Mouse (Mus musculus): ENCODE results near the gene Col6a1.
"Not testable (repeated sequence)": the region's sequence is repeated elsewhere in the genome, so short reads cannot be mapped to it uniquely, and the experiment has no call there.

Col6a1 gene

DNA sequence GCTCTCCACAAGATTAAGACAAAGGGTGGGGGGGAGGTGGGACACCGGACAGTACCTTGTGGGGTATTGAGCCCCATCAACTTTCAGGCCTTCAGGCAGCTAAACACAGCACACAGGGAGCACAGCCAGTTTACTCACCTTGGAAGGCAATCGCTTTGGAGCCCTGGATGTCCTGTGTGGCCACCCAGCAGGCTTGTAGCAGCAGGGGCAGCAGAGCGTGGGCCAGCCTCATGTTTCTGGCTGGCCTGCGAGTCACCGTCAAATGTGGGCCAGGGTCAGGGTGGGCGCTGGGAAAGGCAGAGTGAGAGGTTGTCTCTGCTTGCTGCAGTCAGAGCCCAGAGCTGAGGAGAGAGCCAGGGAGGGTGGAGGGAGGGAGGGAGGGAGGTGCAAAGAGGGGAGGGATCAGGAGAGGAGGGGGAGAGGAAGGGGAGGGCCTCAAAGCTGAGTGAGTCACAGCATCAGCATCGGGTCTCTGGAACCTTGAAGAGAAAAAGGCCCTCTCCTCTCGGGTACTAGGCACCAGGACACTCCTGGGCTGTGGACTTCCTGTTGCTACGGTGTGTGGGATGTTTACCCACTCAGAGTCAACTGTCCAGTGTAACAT, at the start of gene Col6a1:
TSS of gene Col6a1 (minus strand) at position 487 of the 604 bp plus-strand sequence.
- DNase-seq (ENCODE audit: low spot score): peak; percentile 11

DNA sequence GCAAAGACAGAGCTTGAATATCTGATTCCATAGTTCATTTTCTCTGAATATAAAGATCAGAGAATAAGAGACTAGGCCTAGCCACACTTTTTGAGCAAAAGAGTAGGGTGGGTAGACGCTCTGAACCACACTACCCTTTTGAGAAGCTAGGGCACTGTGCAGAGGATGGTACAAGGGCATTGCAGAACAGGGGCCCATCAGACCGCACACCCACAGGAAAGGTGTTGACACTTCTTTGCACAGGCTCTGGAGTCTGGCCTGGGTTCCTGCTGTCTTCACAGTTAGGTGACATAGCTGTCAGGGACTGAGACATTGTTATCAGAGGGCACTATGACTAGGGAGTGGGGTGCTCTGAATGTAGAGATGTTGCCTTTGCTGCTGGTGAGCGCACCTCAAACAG, 45.7 kb upstream of the Col6a1 start:
- DNase-seq (ENCODE audit: low spot score): no peak

DNA sequence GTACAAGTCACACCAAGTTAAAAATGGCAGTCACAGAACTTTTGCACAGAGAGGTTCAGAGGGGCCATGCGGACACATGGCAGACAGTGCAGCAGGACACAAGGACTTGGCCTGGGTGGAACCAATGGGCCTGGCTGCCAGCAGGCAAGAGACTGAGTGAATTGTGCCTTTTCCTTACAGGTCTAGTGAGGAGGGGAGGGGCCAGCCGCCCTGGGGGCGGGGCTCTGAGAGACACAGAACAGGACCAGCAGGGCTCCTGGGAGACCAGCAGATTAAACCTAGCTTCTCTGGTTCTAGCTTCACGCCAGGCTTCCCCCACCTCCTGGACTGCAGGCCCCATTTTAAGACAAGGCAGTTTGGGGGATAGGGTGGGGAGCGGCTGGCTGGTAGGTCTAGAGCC, 45.1 kb upstream of the Col6a1 start:
- DNase-seq (ENCODE audit: low spot score): no peak

GRCm38 (mm10) chr10:76769581-76769980, 43.6 kb upstream of the Col6a1 start:
- DNase-seq (ENCODE audit: low spot score): no peak

- DNase-seq (ENCODE audit: low spot score): no peak
Measured at GRCm38 (mm10) chr10:76766196-76766595, 40.2 kb upstream of the Col6a1 start.

DNA sequence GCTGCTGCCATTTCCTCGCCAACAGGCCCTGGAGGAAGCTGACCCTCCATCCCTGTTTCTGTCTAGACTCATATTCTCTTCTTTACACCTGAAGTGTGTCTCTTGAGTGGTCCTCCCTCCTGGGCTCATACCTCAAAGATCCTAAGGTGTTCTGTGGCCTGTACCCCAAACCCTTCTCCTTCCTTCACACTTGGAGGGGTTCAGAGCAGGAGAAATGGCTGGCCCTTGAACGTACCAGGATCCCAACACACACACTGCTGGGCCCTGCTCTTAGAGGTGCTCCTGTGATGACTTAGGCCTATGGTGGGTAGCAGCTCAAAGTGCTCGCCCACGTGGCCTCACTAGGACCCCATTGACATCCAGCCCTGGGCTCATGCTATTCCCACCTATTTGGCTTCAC, 39.0 kb upstream of the Col6a1 start:
- no peak for DNase-seq (ENCODE audit: low spot score)

GRCm38 (mm10) chr10:76763016-76763415, 37.0 kb upstream of the Col6a1 start:
- DNase-seq (ENCODE audit: low spot score): no peak

DNA sequence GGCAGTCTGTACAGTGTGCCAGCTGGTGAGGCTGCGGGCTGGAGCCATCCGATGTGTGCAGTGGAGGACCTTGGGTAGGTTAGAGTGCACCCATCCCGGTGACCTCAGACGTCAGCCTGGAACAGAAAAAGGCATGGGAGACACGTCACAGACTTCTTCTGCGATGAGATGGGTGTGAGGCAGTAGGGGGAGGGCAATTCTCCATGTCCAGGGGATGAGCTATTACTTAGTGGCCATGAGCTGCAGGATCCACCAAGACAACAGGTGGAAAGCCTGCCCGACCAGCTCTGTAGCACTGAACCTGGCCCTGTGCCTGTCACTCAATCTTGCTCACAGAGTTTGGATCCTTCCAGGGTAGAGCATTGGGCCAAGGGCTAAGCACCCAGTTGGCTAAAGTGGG, 36.4 kb upstream of the Col6a1 start:
- DNase-seq (ENCODE audit: low spot score): no peak

DNA sequence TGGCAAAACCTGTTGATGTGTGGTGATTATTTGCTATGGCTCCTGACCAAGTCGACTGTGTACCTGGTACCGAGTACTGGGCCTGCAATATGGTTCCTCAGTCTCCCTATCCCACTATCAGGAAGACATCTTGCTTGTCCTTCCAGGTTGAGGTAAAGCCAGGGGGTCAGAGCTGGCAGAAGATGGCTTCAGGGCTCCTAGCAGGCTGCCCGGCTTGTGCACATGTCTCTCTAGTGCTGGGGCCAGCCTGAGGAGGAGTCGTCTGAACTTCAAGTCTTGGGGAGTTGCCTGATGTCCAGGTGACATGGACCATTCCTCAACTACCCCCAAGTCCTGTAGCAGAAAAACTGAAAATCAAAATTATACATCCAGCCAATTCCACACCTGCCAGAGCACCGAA, 33.9 kb upstream of the Col6a1 start:
- DNase-seq (ENCODE audit: low spot score): no peak

DNA sequence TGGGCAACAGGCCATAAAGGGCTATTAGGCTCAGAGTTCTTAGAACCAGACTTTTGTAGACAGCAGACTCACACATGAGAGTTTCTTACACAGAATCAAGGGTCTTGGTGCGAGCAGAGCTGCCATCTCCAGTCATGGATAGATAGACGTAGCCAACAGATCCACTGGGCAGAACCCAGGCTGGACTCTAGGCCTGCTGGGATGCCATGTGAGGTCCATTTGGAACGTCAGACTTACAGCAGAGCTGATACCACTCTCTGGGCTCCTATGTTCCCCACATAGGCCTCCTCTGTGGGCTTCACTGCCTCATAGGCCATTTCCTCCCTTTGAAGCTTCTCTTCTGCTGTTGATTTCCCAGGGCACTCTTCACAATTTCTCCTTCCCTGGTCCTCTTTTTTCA, 27.7 kb upstream of the Col6a1 start:
- DNase-seq (ENCODE audit: low spot score): no peak

DNA sequence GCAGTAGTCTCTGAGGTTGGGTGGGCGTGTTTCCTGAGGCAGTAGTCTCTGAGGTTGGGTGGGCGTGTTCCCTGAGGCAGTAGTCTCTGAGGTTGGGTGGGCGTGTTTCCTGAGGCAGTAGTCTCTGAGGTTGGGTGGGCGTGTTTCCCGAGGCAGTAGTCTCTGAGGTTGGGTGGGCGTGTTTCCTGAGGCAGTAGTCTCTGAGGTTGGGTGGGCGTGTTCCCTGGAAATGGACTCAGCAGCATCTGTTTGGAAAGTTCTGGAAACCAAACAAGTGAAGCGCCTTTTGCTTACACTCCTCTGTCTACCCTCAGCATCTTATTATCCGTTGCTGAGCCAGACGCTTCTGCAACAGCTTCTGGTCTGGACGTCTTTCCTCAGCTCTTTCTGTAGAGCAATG, 18.3 kb upstream of the Col6a1 start:
- DNase-seq (ENCODE audit: low spot score): not testable (repeated sequence)

GRCm38 (mm10) chr10:76736764-76737163, 10.8 kb upstream of the Col6a1 start:
- no peak for DNase-seq (ENCODE audit: low spot score)

GRCm38 (mm10) chr10:76734979-76735378, 9.0 kb upstream of the Col6a1 start:
- peak; percentile 80 for DNase-seq (ENCODE audit: low spot score)

DNA sequence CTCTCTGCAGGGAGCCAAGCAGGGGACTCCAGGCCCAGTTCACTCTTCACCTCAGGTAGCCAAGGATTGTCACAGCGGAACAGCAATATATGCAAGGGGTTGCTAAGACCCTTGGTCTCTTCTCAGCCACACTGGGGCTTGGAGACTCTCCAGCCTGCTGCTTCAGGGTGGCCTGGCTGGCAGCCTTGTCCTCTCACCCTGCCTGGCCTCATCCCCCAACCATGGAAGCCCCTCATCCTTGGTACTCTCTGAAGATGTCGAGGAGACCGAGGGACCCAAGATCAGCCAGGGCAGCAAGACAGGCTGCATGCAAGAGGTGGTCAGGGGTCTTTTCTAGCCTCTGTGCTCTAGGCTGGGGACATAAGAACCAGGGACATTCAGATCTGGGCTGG, 7.7 kb upstream of the Col6a1 start:
- DNase-seq (ENCODE audit: low spot score): peak; percentile 2

- peak; percentile 66 for DNase-seq (ENCODE audit: low spot score)
Measured at GRCm38 (mm10) chr10:76732881-76733676, 7.1 kb upstream of the Col6a1 start.

- no peak for DNase-seq (ENCODE audit: low spot score)
Measured at GRCm38 (mm10) chr10:76732391-76732790, 6.4 kb upstream of the Col6a1 start.

GRCm38 (mm10) chr10:76731621-76732239, 5.8 kb upstream of the Col6a1 start:
- DNase-seq (ENCODE audit: low spot score): peak; percentile 7

GRCm38 (mm10) chr10:76729631-76730620, 4.0 kb upstream of the Col6a1 start:
- peak; percentile 29 for DNase-seq (ENCODE audit: low spot score)

GRCm38 (mm10) chr10:76728369-76728768, 2.4 kb upstream of the Col6a1 start:
- DNase-seq (ENCODE audit: low spot score): peak; percentile 85

DNA sequence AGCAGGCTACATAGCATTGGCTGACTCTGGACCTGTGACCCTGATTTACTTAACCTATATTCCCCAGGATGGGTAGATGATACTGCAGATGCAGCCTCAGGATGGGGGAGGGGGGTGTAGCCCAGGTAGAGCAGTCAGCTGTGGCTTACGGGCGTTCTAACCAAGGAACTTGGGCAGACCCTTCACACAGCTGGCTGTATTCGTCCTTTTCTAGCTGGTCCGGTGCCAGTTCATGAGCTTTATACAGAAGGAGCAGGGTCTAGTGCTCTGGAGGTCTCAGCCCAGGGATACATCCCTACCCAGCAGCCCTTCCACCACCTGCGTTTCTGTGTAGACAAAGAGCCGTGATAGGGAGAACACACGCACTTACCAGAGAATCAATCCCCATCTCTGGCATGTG, 1.3 kb upstream of the Col6a1 start:
- DNase-seq (ENCODE audit: low spot score): peak; percentile 2

DNA sequence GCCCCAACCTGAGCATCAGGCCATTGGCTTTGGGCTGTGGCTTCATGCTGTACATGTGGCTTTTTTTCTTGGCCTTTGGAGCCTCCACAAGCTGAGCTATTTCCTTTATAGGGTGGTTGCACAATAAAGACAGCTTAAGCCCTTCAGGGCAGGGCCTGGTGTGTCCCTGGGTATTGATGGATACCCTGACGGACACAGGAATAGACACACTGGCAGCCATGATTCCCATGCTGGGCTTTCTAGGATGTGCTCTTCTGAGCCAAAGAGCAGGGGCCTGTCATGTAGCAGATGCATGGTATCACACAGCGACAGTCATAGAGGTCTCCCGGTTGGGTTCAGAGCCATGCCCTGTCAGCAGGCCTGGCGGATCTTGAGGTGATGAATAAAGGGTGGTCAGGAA, 898 bp upstream of the Col6a1 start:
- peak; percentile 2 for DNase-seq (ENCODE audit: low spot score)

DNA sequence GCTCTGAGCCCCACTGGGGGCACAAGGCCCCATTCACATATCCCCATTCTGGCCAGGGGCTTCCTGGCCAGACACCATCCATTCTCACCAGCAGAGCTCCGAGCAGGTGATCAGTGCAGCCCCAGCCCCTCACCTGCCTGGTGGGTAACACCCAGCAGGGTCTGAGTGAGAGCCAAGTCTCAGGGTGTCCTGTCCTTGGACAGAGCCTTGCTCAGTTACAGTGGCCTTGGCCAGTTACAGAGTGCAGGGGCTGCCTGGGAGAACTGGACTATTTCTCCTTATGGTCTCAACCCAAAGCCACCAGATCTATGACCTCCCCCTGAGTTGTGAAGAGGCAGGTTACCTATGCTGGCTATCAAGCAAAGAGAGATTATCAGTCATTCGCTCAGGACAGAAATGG, 871 bp downstream of the Col6a1 start:
- DNase-seq (ENCODE audit: low spot score): peak; percentile 1
